Mouse (Mus musculus): ENCODE data around the gene Gpr183.

DNA sequence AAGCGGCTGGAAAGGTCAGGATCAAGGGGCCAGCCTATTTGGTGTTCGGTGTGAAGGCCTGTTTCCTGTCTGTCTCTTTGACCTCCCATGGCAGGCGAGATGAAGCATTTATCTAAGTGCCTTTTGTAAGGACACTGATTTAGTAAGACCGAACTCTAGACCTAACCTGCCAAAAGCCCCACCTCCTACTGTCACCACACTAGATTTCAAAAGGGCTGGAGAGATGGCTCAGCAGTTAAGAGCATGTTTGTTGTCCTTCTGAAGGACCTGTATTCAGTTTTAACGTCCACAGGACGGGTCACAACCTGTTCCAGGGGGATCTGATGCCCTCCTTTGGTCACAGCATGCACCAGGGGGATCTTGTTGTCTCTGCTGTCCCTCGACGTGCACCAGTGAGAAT lies 28.1 kb downstream of the Gpr183 start:
- TF ChIP-seq CTCF (IDR thresholded peaks at IDR 0.05; ENCODE audit: control insufficient read depth, insufficient read depth, insufficient read length) = no peak
- no peak for TF ChIP-seq MYOD1 (IDR thresholded peaks at IDR 0.05; ENCODE audit: control insufficient read depth, insufficient read length, low read depth)

Measured in C2C12 (cell line).